Mouse (Mus musculus) intestine, embryonic 15.5 days (tissue): ENCODE results near the gene Tfip11. TPM values are rescaled to one million over a fixed set of nuclear protein-coding genes. Genes with fewer than 3 reads are reported as not detected.

Experiments
- ATAC-seq: fragments of 200-750 bp; cut with Nextera tagmentation; 2 replicates; pipeline ENCODE4 v1.8.0; 2017; ENCODE audit warnings: moderate TSS enrichment, moderate library complexity
- H3K27ac ChIP-seq: fragments of 300-500 bp; sonication (generic); 2 replicates; pipeline ENCODE4 v1.5.1; 2015; ENCODE audit warnings: mild to moderate bottlenecking, inconsistent platforms
- H3K27me3 ChIP-seq: fragments of 300-500 bp; sonication (generic); replicated peaks from 2 replicates; pipeline ENCODE4 v1.6.1; 2015; ENCODE audit warnings: inconsistent platforms
- H3K36me3 ChIP-seq: fragments of 300-500 bp; sonication (generic); 2 replicates; pipeline ENCODE4 v1.6.1; 2015; ENCODE audit warnings: inconsistent platforms
- H3K4me1 ChIP-seq: fragments of 300-500 bp; sonication (generic); replicated peaks from 2 replicates; pipeline ENCODE4 v1.6.1; 2015; ENCODE audit warnings: inconsistent platforms
- H3K4me2 ChIP-seq: fragments of 300-500 bp; sonication (generic); replicated peaks from 2 replicates; pipeline ENCODE4 v1.6.1; 2015; ENCODE audit warnings: mild to moderate bottlenecking, inconsistent platforms
- H3K4me3 ChIP-seq: fragments of 300-500 bp; sonication (generic); replicated peaks from 2 replicates; pipeline ENCODE4 v1.5.1; 2015; ENCODE audit warnings: inconsistent platforms
- H3K9ac ChIP-seq: fragments of 300-500 bp; sonication (generic); 2 replicates; pipeline ENCODE4 v1.6.1; 2015; ENCODE audit warnings: inconsistent platforms
- H3K9me3 ChIP-seq: fragments of 300-500 bp; sonication (generic); 2 replicates; pipeline ENCODE4 v1.6.1; 2016; ENCODE audit warnings: inconsistent platforms
- WGBS: fragments of 180-500 bp; shearing (Covaris S2); methylation state at CpG from one replicate; pipeline ENCODE4 v1.1.7; 2015; 5-methylcytosine and 5-hydroxymethylcytosine counted together
- polyA plus RNA-seq: library from polyadenylated mRNA; unstranded; fragments of >200 nt; fragmentation: Nextera tagmentation; extraction: Ambion mirVana; gene quantifications from 2 replicates; pipeline ENCODE4 v1.2.1, GENCODE M21; 2015

Gene Tfip11
- polyA plus RNA-seq, 1 experiment from 2014 or later, result 25.5 TPM

- 46% methylated on average over 2 of the region's 2 CpGs for WGBS
- no peak overlapping the region for H3K4me3 ChIP-seq
- H3K4me1 ChIP-seq, result peaks cover 32% of the 10 kb centered on the region
- H3K36me3 ChIP-seq, result no peaks in the 10 kb centered on the region
- no peak overlapping the region for H3K4me2 ChIP-seq
- no peaks in the 10 kb centered on the region for H3K27me3 ChIP-seq
- no peak for ATAC-seq
- no peak overlapping the region for H3K27ac ChIP-seq
- no peaks in the 10 kb centered on the region for H3K9me3 ChIP-seq
- no peak overlapping the region for H3K9ac ChIP-seq
Measured at GRCm38 (mm10) chr5:112293800-112294199, 32.4 kb upstream of the Tfip11 start.

DNA sequence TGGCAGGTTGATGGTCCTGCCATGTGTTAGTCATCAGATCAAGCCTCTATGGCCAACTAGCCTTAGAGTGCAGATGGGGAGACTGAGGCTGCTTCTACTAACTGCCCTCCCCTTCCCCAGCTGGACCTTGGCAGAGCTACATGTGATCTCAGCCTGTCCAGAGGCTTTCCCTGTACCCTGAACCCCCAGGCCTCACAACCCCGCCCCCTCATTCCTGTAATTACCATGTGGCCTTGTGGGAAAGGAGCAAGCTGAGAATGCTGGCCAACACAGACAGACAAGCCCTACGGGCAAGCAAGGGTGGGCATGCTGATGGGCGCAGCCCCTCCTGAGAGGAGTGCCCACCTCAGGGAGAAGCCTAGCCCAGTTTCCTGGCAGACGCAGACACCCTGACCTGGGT is 31.5 kb upstream of the Tfip11 start:
- Histone ChIP-seq H3K27me3 (no peaks in the 10 kb centered on the region), H3K9ac (0 out of 2 replicates have a peak overlapping the region, but pooled peaks have one; percentile 17), H3K4me3 (no peak overlapping the region), H3K9me3 (no peaks in the 10 kb centered on the region), H3K36me3 (no peaks in the 10 kb centered on the region), H3K27ac (no peak overlapping the region), H3K4me2 (no peak overlapping the region), H3K4me1 (peaks cover 29% of the 10 kb centered on the region)
- peak; percentile 32; the same call in 1 of the 2 replicates for ATAC-seq
- WGBS, result 66% methylated on average over 4 of the region's 4 CpGs

GRCm38 (mm10) chr5:112295162-112295561 is 31.0 kb upstream of the Tfip11 start:
- no peak overlapping the region for H3K4me2 ChIP-seq
- no peaks in the 10 kb centered on the region for H3K9me3 ChIP-seq
- H3K4me1 ChIP-seq, result peaks cover 29% of the 10 kb centered on the region
- no peak overlapping the region for H3K9ac ChIP-seq
- ATAC-seq, result no peak
- no peak overlapping the region for H3K4me3 ChIP-seq
- H3K36me3 ChIP-seq, result no peaks in the 10 kb centered on the region
- no peak overlapping the region for H3K27ac ChIP-seq
- WGBS, result 55% methylated on average over 8 of the region's 8 CpGs
- no peaks in the 10 kb centered on the region for H3K27me3 ChIP-seq

- ATAC-seq, result no peak
- H3K9ac ChIP-seq, result no peak overlapping the region
Measured at GRCm38 (mm10) chr5:112295564-112295963, 30.6 kb upstream of the Tfip11 start.

GRCm38 (mm10) chr5:112296404-112297181 is 29.6 kb upstream of the Tfip11 start:
- H3K27me3 ChIP-seq, result no peaks in the 10 kb centered on the region
- no peaks in the 10 kb centered on the region for H3K36me3 ChIP-seq
- H3K9ac ChIP-seq, result no peak overlapping the region
- H3K27ac ChIP-seq, result 0 out of 2 replicates have a peak overlapping the region, but pooled peaks have one; percentile 48
- ATAC-seq, result 0 out of 2 replicates have a peak, but pooled peaks have one; percentile 16
- no peak overlapping the region for H3K4me2 ChIP-seq
- H3K4me1 ChIP-seq, result peaks cover 39% of the 10 kb centered on the region
- no peak overlapping the region for H3K4me3 ChIP-seq
- 55% methylated on average over 6 of the region's 6 CpGs for WGBS
- no peaks in the 10 kb centered on the region for H3K9me3 ChIP-seq

More at GRCm38 (mm10) chr5:112295564-112295963, 30.6 kb upstream of the Tfip11 start:
- 80% methylated on average over 8 of the region's 8 CpGs for WGBS
- H3K36me3 ChIP-seq, result no peaks in the 10 kb centered on the region
- no peaks in the 10 kb centered on the region for H3K9me3 ChIP-seq
- no peak overlapping the region for H3K27ac ChIP-seq
- H3K27me3 ChIP-seq, result no peaks in the 10 kb centered on the region
- peaks cover 31% of the 10 kb centered on the region for H3K4me1 ChIP-seq
- H3K4me3 ChIP-seq, result no peak overlapping the region
- H3K4me2 ChIP-seq, result no peak overlapping the region

DNA sequence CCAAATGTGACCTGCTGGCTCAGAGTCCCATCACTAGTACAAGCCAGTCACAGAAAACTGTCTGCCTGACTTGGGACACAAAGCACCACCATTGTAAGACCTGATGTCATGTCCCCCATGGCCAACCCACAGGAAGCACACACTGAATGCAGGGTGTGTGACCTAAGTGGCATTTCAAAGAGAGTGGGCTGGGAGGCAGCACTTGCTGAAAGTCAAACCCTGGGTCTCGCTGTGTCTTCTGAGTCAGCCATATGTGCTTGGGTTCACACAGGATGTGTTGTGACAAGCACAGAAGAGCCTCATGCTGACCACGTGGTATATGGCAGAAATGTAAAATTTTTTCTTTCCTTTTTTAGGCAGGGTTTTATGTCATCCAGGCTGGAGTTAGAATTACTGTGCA is 28.9 kb upstream of the Tfip11 start:
- Histone ChIP-seq H3K4me2 (no peak overlapping the region), H3K27me3 (no peaks in the 10 kb centered on the region), H3K9me3 (no peaks in the 10 kb centered on the region), H3K4me3 (no peak overlapping the region), H3K4me1 (peaks cover 42% of the 10 kb centered on the region), H3K9ac (no peak overlapping the region), H3K36me3 (no peaks in the 10 kb centered on the region), H3K27ac (0 out of 2 replicates have a peak overlapping the region, but pooled peaks have one; percentile 48)
- WGBS, result 80% methylated on average over 2 of the region's 2 CpGs
- no peak for ATAC-seq

- Histone ChIP-seq H3K4me1 (peaks cover 34% of the 10 kb centered on the region), H3K27me3 (no peaks in the 10 kb centered on the region), H3K4me2 (no peak overlapping the region), H3K9me3 (no peaks in the 10 kb centered on the region), H3K9ac (no peak overlapping the region), H3K4me3 (no peak overlapping the region), H3K27ac (peak overlapping the region; percentile 48; the same call in 1 of the 2 replicates), H3K36me3 (no peaks in the 10 kb centered on the region)
- peak; percentile 29; the same call in 1 of the 2 replicates for ATAC-seq
- WGBS, result 82% methylated on average over 12 of the region's 12 CpGs
Measured at GRCm38 (mm10) chr5:112298226-112298988, 27.8 kb upstream of the Tfip11 start.

DNA sequence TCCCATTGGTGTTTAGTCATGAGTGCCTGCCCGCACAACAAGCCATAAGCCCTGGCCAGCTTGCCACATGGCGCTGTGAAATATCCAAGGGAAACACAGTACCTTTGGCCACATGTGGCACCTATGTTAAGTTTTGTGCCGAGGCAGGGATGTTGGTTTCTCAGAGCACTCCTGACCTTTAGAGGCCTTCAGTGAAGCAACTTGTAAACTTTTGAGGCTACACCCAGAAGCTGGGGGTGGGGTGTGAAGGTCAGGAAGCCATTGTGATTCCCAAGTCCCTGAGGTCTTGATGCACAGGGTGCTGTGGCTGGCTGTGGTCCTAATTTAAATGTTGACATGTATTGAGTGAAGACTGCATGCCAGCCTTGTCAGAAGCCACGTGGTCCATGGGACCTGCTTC is 26.8 kb upstream of the Tfip11 start:
- H3K27ac ChIP-seq, result 0 out of 2 replicates have a peak overlapping the region, but pooled peaks have one; percentile 22
- ATAC-seq, result no peak
- 76% methylated on average over 4 of the region's 4 CpGs for WGBS

GRCm38 (mm10) chr5:112300112-112300511 is 26.0 kb upstream of the Tfip11 start:
- Histone ChIP-seq H3K9ac (no peak overlapping the region), H3K27me3 (no peaks in the 10 kb centered on the region), H3K36me3 (no peaks in the 10 kb centered on the region), H3K27ac (no peak overlapping the region), H3K9me3 (no peaks in the 10 kb centered on the region), H3K4me2 (no peak overlapping the region), H3K4me3 (no peak overlapping the region), H3K4me1 (peaks cover 21% of the 10 kb centered on the region)
- 78% methylated on average over 2 of the region's 2 CpGs for WGBS
- ATAC-seq, result no peak

More for the DNA sequence above, 26.8 kb upstream of the Tfip11 start:
- Histone ChIP-seq H3K9ac (no peak overlapping the region), H3K4me2 (no peak overlapping the region), H3K4me1 (peaks cover 28% of the 10 kb centered on the region), H3K27me3 (no peaks in the 10 kb centered on the region), H3K4me3 (no peak overlapping the region), H3K36me3 (no peaks in the 10 kb centered on the region), H3K9me3 (no peaks in the 10 kb centered on the region)

DNA sequence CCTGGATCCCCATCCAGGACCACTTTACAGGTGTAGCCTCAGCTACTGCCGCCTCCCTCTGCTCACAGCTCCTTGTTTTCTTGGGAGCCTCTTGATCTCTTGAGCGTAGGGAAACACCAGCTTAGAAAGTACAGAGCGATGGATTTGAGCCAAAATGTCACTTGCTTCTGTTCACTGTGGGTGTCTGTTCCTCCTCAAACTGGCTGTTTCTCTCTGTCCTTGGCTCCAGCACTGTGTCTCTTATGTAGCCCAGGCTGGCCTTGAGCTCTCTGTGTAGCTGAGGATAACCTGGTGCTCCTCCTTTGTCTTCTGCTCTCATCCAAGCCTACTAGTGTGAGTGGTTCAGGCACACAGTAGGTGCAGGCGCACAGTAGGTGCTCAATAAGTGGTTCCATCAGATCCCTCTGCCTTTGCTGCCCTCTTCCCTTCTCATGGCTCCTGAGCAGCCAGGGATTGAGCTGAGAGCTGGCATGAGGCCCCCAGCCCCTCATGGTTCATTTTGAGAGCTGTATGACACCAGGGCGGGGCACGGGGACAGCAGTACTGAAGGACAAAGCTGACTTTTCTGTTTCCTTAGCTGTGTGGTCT is 25.3 kb upstream of the Tfip11 start:
- Histone ChIP-seq H3K4me3 (no peak overlapping the region), H3K9me3 (no peaks in the 10 kb centered on the region), H3K4me1 (peaks cover 20% of the 10 kb centered on the region), H3K27ac (no peak overlapping the region), H3K36me3 (no peaks in the 10 kb centered on the region), H3K4me2 (no peak overlapping the region), H3K9ac (no peak overlapping the region), H3K27me3 (no peaks in the 10 kb centered on the region)
- 79% methylated on average over 6 of the region's 6 CpGs for WGBS
- ATAC-seq, result no peak

DNA sequence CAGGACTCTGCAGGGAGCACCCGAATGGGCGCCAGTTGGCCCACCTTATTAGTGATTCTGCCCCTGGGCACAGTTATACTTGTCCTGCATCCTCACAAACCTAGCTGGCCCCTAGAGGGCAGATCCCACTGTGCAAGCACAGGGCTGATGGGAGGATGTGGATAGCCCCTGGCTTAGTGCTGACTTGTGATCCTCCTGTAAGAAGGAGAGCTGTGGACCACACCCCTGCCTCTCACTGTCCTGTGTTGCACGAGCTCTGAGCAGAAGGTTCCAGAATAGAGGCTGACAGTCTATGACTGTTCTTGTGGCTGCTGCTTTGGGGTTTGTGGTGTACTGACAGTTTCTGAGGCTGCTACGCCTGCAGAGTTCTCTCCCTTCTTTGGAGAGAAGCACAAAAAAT is 24.5 kb upstream of the Tfip11 start:
- Histone ChIP-seq H3K4me3 (no peak overlapping the region), H3K36me3 (no peaks in the 10 kb centered on the region), H3K9ac (no peak overlapping the region), H3K9me3 (no peaks in the 10 kb centered on the region), H3K27me3 (no peaks in the 10 kb centered on the region), H3K27ac (0 out of 2 replicates have a peak overlapping the region, but pooled peaks have one; percentile 3), H3K4me2 (no peak overlapping the region), H3K4me1 (peaks cover 19% of the 10 kb centered on the region)
- no peak for ATAC-seq
- WGBS, result 85% methylated on average over 4 of the region's 4 CpGs

GRCm38 (mm10) chr5:112302310-112302709 is 23.8 kb upstream of the Tfip11 start:
- no peaks in the 10 kb centered on the region for H3K36me3 ChIP-seq
- no peak overlapping the region for H3K4me2 ChIP-seq
- H3K4me1 ChIP-seq, result peaks cover 13% of the 10 kb centered on the region; the same call in 1 of the 2 replicates
- 69% methylated on average over 5 of the region's 5 CpGs for WGBS
- ATAC-seq, result peak; percentile 79
- 0 out of 2 replicates have a peak overlapping the region, but pooled peaks have one; percentile 3 for H3K27ac ChIP-seq
- no peaks in the 10 kb centered on the region for H3K27me3 ChIP-seq
- H3K9me3 ChIP-seq, result no peaks in the 10 kb centered on the region
- H3K9ac ChIP-seq, result no peak overlapping the region
- no peak overlapping the region for H3K4me3 ChIP-seq
